Comparison of ENCODE assay signal across 19 mouse cellular contexts in the genomic region with DNA sequence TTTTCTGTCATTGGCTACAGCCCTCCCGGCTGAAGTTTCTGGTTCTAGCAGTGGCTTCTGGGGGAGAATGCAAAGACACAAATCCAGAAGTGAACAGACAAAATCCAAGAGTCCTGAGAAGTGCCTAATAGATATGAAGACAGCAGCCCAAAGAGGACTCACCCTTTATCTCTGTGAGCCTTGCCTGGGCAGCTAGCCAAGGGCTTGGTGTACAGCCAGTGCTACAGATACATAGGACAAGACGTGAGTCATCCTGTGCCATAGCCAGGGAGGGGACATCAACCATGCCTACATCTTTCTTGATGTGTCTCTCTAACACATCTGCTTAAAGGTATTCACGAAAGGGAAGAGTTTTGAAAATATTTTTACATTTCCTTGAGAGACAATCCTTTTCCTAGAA. TPM values are rescaled to one million over a fixed set of nuclear protein-coding genes. Genes with fewer than 3 reads are reported as not detected.
A peak's percentile ranks its signal among the peaks of the same experiment; 100 is the strongest.
DNase-seq lines count a peak whose midpoint lies in the region; ATAC-seq and TF ChIP-seq lines count a peak whose summit lies in the region.
"Had no signal": no experiment of that assay in that cellular context is flagged by ENCODE, and none has a peak within 500 bp of the region (broad histone marks: within the 10 kb centered on the region; RNA-seq: fewer than 3 reads in every experiment).

No protein-coding gene starts in this region.

- H3K4me3 ChIP-seq in lung, embryonic 14.5 days (ENCODE audit: low read depth, low read length): no peak overlapping the region
- no peak overlapping the region for H3K4me3 ChIP-seq in lung, adult 2 months (replicated peaks; ENCODE audit: extremely low read depth, low read depth, low read length)
- H3K4me3 ChIP-seq: hindbrain, embryonic 15.5 days; limb, embryonic 15.5 days; myocyte; stomach, embryonic 15.5 days had no signal

- no peak for TF ChIP-seq POLR2A in lung, adult 2 months (IDR thresholded peaks at IDR 0.05; ENCODE audit: borderline replicate concordance, extremely low read depth, low read depth, low read length)

- no peak overlapping the region for H3K27ac ChIP-seq in lung, embryonic 14.5 days (ENCODE audit: low read depth)
- H3K27ac ChIP-seq: hindbrain, embryonic 15.5 days; kidney, postnatal 0 days; limb, embryonic 15.5 days; stomach, embryonic 15.5 days had no signal

- peak; percentile 48 to 71 for DNase-seq in cerebellum, postnatal 10 days
- peak; percentile 49 for DNase-seq in lung, embryonic 14.5 days
- no peak for DNase-seq in lung, adult 2 months
- DNase-seq in adrenal gland, postnatal 25 days: peak; percentile 55
- DNase-seq in kidney, postnatal 36 days: no peak
- DNase-seq in embryo, embryonic 10.5 days (ENCODE audit: low spot score): no peak
- DNase-seq: B cell, adult 2 months; right cerebral cortex, postnatal 4 days; thymus, postnatal 4 days had no signal

- no peak overlapping the region for H3K4me2 ChIP-seq in lung, embryonic 14.5 days
- H3K4me2 ChIP-seq: hindbrain, embryonic 15.5 days; limb, embryonic 15.5 days; midbrain, embryonic 11.5 days; stomach, embryonic 15.5 days had no signal

- WGBS in lung, embryonic 14.5 days: 59% methylated on average over 3 of the region's 3 CpGs
- 65% methylated on average over 3 of the region's 3 CpGs for WGBS in lung, adult 2 months

- no peaks in the 10 kb centered on the region for H3K27me3 ChIP-seq in lung, embryonic 14.5 days (ENCODE audit: insufficient read depth, low read length)
- H3K27me3 ChIP-seq: hindbrain, embryonic 15.5 days; limb, embryonic 15.5 days; stomach, embryonic 15.5 days had no signal

- no peaks in the 10 kb centered on the region for H3K36me3 ChIP-seq in lung, embryonic 14.5 days (ENCODE audit: insufficient read depth)
- H3K36me3 ChIP-seq: G1E; hindbrain, embryonic 15.5 days; limb, embryonic 15.5 days; stomach, embryonic 15.5 days had no signal

- ATAC-seq in cerebellum, adult (ENCODE audit: insufficient number of reproducible peaks, low FRiP score, low TSS enrichment): no peak
- no peak for ATAC-seq in lung, embryonic 14.5 days (ENCODE audit: insufficient read depth)
- peak; percentile 83 for ATAC-seq in megakaryocyte-erythroid progenitor cell, adult 5-6 weeks (replicated peaks; ENCODE audit: low FRiP score, low TSS enrichment, poor library complexity, severe bottlenecking)
- ATAC-seq: lung, postnatal 0 days had no signal

- no peak for TF ChIP-seq CTCF in lung, embryonic 14.5 days (IDR thresholded peaks at IDR 0.05; ENCODE audit: low read depth)
- no peak for TF ChIP-seq CTCF in lung, adult 2 months (IDR thresholded peaks at IDR 0.05; ENCODE audit: insufficient read depth, low read length)

- no peak overlapping the region for H3K9ac ChIP-seq in lung, embryonic 14.5 days
- H3K9ac ChIP-seq: hindbrain, embryonic 15.5 days; limb, embryonic 15.5 days; stomach, embryonic 15.5 days had no signal

- H3K9me3 ChIP-seq in lung, embryonic 14.5 days (ENCODE audit: low read depth, low read length): no peaks in the 10 kb centered on the region
- H3K9me3 ChIP-seq: G1E; hindbrain, embryonic 15.5 days; limb, embryonic 15.5 days; stomach, embryonic 15.5 days had no signal

- H3K4me1 ChIP-seq in lung, embryonic 14.5 days (ENCODE audit: insufficient read depth): no peaks in the 10 kb centered on the region
- H3K4me1 ChIP-seq in lung, adult 2 months (ENCODE audit: control insufficient read depth, insufficient read depth, low read length): no peaks in the 10 kb centered on the region
- H3K4me1 ChIP-seq: hindbrain, embryonic 15.5 days; limb, embryonic 15.5 days; stomach, embryonic 15.5 days had no signal

RNA-seq across cellular contexts. Expression of gene Abca12, which starts 43.3 kb away (rescaled TPM):
- polyA plus RNA-seq in lung, embryonic 14.5 days (2014; fragmentation: Nextera tagmentation; extraction: Ambion mirVana): 0.05 TPM in 1 of 2 replicates, not detected in the other
- polyA plus RNA-seq in lung, adult 2 months (2012; rRNA removed): 0.02 and 2.1 TPM in 2 replicates
- total RNA-seq in adrenal gland, postnatal 25 days (2021): not detected in 2 replicates
- total RNA-seq in megakaryocyte-erythroid progenitor cell, adult 5-6 weeks (2014; fragmentation: Nextera tagmentation): not detected in 2 replicates
- not detected in 2 replicates for total RNA-seq in megakaryocyte-erythroid progenitor cell, adult 5-6 weeks (2017)
- polyA plus RNA-seq: G1E; kidney, postnatal 0 days; lung, postnatal 0 days; midbrain, embryonic 11.5 days had no signal

Comparison
In these comparisons a context has a peak if more than half of its experiments do, and no peak if none do; other contexts are left out.
1. DNase-seq: peak in cerebellum, postnatal 10 days (2 of 2), lung, embryonic 14.5 days (single experiment) and adrenal gland, postnatal 25 days (single experiment); none in lung, adult 2 months (single experiment), kidney, postnatal 36 days (0 of 2) and embryo, embryonic 10.5 days (single experiment).